ENCODE assay signal across 9 mouse cellular contexts in the genomic region with DNA sequence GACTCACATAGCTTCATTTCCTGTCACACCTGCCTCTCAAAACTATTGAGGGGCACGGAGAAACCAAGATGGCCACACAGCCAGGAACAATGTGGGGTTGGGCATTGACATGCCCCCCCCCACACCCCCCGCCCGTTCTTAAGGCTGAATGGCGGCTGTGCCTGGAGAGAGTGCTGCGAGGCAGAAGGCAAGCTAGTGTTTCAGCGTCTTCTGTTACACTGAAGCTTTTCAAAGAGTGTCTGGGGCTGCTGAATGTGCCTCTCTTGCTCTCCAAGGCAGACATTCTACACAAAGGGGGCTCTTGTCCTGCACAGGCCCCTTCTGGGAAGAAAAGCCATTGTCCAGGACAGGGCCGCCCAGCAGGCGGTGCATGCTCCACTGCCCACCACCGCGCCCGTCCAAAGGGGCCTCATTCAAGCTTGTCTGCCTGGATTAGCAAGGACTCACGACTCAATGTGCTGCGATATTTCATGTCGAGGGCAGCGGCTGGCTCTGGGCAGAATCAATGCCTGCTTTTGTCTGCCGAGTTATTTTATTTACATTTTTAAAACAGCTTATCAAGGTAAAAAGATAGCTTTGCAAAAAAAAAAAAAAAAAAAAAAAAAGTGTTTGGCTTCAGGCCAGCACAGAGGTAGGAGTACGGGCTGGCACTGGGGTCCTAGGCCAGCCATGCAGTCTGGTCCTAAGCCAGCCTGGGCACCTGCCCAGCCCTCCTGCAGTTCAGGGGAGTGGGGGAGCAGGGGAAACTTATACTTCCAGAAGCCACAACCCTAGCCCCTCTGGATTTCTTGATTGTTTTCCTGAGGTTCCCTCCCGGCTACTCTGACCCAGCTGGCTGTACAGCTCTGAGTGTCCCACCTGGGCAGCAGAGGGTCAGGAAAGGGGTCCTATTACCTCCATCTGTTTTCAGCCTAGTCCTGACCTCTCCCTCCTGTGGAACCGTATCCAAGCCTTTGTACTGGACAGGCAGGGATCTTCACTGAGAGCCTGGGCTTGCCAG. TPM values are rescaled to one million over a fixed set of nuclear protein-coding genes. Genes with fewer than 3 reads are reported as not detected.
A peak's percentile ranks its signal among the peaks of the same experiment; 100 is the strongest.
DNase-seq lines count a peak whose midpoint lies in the region; ATAC-seq and TF ChIP-seq lines count a peak whose summit lies in the region.
"Had no signal": no experiment of that assay in that cellular context is flagged by ENCODE, and none has a peak within 500 bp of the region (broad histone marks: within the 10 kb centered on the region; RNA-seq: fewer than 3 reads in every experiment).

No protein-coding gene starts in this region.

- H3K9me3 ChIP-seq in MEL (replicated peaks; ENCODE audit: insufficient read depth, low read length), result no peaks in the 10 kb centered on the region
- no peaks in the 10 kb centered on the region for H3K9me3 ChIP-seq in forebrain, embryonic 14.5 days (replicated peaks; ENCODE audit: control insufficient read depth, low read length)

- DNase-seq in gastrocnemius, adult 2 months, result no peak
- DNase-seq in gastrocnemius, postnatal 14 days, result no peak
- DNase-seq in MEL (ENCODE audit: low read depth, low spot score), result no peak
- DNase-seq in forebrain, embryonic 14.5 days (ENCODE audit: low spot score), result peak; percentile 92
- DNase-seq in left cerebral cortex, postnatal 4 days, result peak; percentile 84
- peak; percentile 30 for DNase-seq in right cerebral cortex, postnatal 14 days
- DNase-seq in adrenal gland, postnatal 4 days (ENCODE audit: low spot score in 2 of 2), result no peak
- no peak for DNase-seq in adrenal gland, adult 18-20 months (ENCODE audit: low spot score in 2 of 2)

- H3K27ac ChIP-seq in gastrocnemius, adult 2 months, result peak overlapping the region; percentile 1; the same call in 1 of the 2 replicates
- H3K27ac ChIP-seq in MEL (ENCODE audit: control insufficient read depth, low read depth, low read length), result no peak overlapping the region
- peak overlapping the region; percentile 95 for H3K27ac ChIP-seq in forebrain, embryonic 14.5 days (ENCODE audit: low read depth, low read length)

- peaks cover 0 to 9% of the 10 kb centered on the region in 2 experiments; a peak in 2 of 4 replicates for H3K4me1 ChIP-seq in MEL (ENCODE audit: control insufficient read depth in 1 of 2, insufficient read depth in 2 of 2, low read length in 2 of 2)
- peaks cover 28% of the 10 kb centered on the region for H3K4me1 ChIP-seq in forebrain, embryonic 14.5 days (ENCODE audit: control insufficient read depth, insufficient read depth, low read length)

- no peak for TF ChIP-seq RAD21 in MEL (IDR thresholded peaks at IDR 0.05; ENCODE audit: low read depth, low read length)

- no peak overlapping the region for H3K9ac ChIP-seq in MEL (ENCODE audit: control insufficient read depth, low read depth, low read length, poor library complexity, severe bottlenecking)
- peak overlapping the region; percentile 29; the same call in 1 of the 2 replicates for H3K9ac ChIP-seq in forebrain, embryonic 14.5 days (ENCODE audit: low read length)

- no peaks in the 10 kb centered on the region for H3K79me2 ChIP-seq in MEL (ENCODE audit: control insufficient read depth, insufficient read depth, low read length, poor library complexity)

- WGBS in forebrain, embryonic 14.5 days, result 1% methylated on average over 19 of the region's 19 CpGs

- 0 out of 4 replicates have a peak, but pooled peaks cover 0 to 4% of the 10 kb centered on the region in 2 experiments for H3K36me3 ChIP-seq in MEL (ENCODE audit: control insufficient read depth in 1 of 2, insufficient read depth in 2 of 2, low read length in 2 of 2)
- no peaks in the 10 kb centered on the region for H3K36me3 ChIP-seq in forebrain, embryonic 14.5 days (ENCODE audit: control insufficient read depth, insufficient read depth, low read length)

- peak; percentile 91 for ATAC-seq in forebrain, embryonic 14.5 days

- H3K27me3 ChIP-seq in MEL (ENCODE audit: control insufficient read depth in 1 of 2, insufficient read depth in 2 of 2, low read length in 2 of 2), result no peaks in the 10 kb centered on the region
- H3K27me3 ChIP-seq in forebrain, embryonic 14.5 days (replicated peaks; ENCODE audit: control insufficient read depth, insufficient read depth, low read length), result no peaks in the 10 kb centered on the region

- intact Hi-C loops in gastrocnemius, adult 2 months (cut with DNase I), result loop anchor here (1.0 to 10.0 kb wide), 5 partner anchors 31 to 198 kb away; partner anchors contain the start of gene Tmem203
- intact Hi-C loops in gastrocnemius, postnatal 14 days (cut with DNase I; ENCODE audit: low total_unique reads), result loop anchor here (5.0 kb wide), 2 partner anchors 36 to 51 kb away; no protein-coding TSS in a partner anchor
- intact Hi-C loops in left cerebral cortex, postnatal 4 days (cut with DNase I), result no loop called here

- TF ChIP-seq EP300 in MEL (IDR thresholded peaks at IDR 0.05; ENCODE audit: low read depth in 1 of 2, low read length in 2 of 2), result no peak

- 0 out of 2 replicates have a peak overlapping the region, but pooled peaks have one; percentile 16 for H3K4me2 ChIP-seq in forebrain, embryonic 14.5 days (ENCODE audit: low read length)

- H3K4me3 ChIP-seq in gastrocnemius, adult 2 months, result no peak overlapping the region
- no peak overlapping the region for H3K4me3 ChIP-seq in MEL (ENCODE audit: control insufficient read depth in 1 of 2, insufficient read depth in 1 of 2, low read depth in 2 of 2, low read length in 2 of 2)
- no peak overlapping the region for H3K4me3 ChIP-seq in forebrain, embryonic 14.5 days (ENCODE audit: low read depth, low read length)
- H3K4me3 ChIP-seq: myocyte had no signal

- no peak for TF ChIP-seq CTCF in gastrocnemius, adult 2 months (IDR thresholded peaks at IDR 0.05)
- TF ChIP-seq CTCF in MEL (IDR thresholded peaks at IDR 0.05 in 2 of 3, conservative IDR thresholded peaks at IDR 0.05 in 1 of 3; ENCODE audit: control insufficient read depth in 1 of 3, insufficient read depth in 1 of 3, low read depth in 2 of 3, low read length in 3 of 3, poor library complexity in 1 of 3, severe bottlenecking in 1 of 3), result no peak

- TF ChIP-seq POLR2A in MEL (IDR thresholded peaks at IDR 0.05; ENCODE audit: control insufficient read depth in 1 of 2, insufficient read depth in 1 of 2, low read depth in 1 of 2, low read length in 2 of 2, poor library complexity in 1 of 2), result no peak

TF ChIP-seq in MEL, 35 proteins besides CTCF, POLR2A, EP300 and RAD21:
- peak; percentile 53; the same call in 1 of the 2 replicates for TF ChIP-seq ZNF384 (IDR thresholded peaks at IDR 0.05; ENCODE audit: low read depth, low read length)
- TF ChIP-seq TBP (IDR thresholded peaks at IDR 0.05; ENCODE audit: low read depth, low read length), result no peak

RNA-seq across cellular contexts. Expression of gene Noxa1, which starts 31.4 kb away (rescaled TPM):
- not detected for total RNA-seq in gastrocnemius, adult 2 months (2021)
- total RNA-seq in gastrocnemius, postnatal 14 days (2021), result not detected
- 0.08 TPM in 1 of 2 replicates, not detected in the other for total RNA-seq in MEL (2012; rRNA removed)
- under 1 TPM in 1 of 2 experiments, not detected in 1; 0.10 TPM for polyA plus RNA-seq in MEL (2012; ENCODE audit: insufficient read depth in 1 of 2, insufficient read length in 2 of 2, low read depth in 1 of 2, low replicate concordance in 2 of 2, missing spikeins in 1 of 2)
- not detected in 2 replicates for polyA plus RNA-seq in forebrain, embryonic 14.5 days (2014; fragmentation: Nextera tagmentation; extraction: Ambion mirVana)
- not detected for total RNA-seq in left cerebral cortex, postnatal 4 days (2021)
- under 1 TPM in 1 of 2 experiments, not detected in 1; 0.59 TPM for total RNA-seq in adrenal gland, postnatal 4 days (2021)
- total RNA-seq in adrenal gland, adult 18-20 months (2021), result not detected
- polyA plus RNA-seq: myocyte had no signal

RNA-seq across cellular contexts. Expression of gene Entpd8, which starts 46.2 kb away (rescaled TPM):
- total RNA-seq in gastrocnemius, adult 2 months (2021), result not detected
- not detected for total RNA-seq in gastrocnemius, postnatal 14 days (2021)
- not detected in 2 replicates for total RNA-seq in MEL (2012; rRNA removed)
- polyA plus RNA-seq in MEL (2012; ENCODE audit: insufficient read depth in 1 of 2, insufficient read length in 2 of 2, low read depth in 1 of 2, low replicate concordance in 2 of 2, missing spikeins in 1 of 2), result not detected
- polyA plus RNA-seq in forebrain, embryonic 14.5 days (2014; fragmentation: Nextera tagmentation; extraction: Ambion mirVana), result not detected in 2 replicates
- total RNA-seq in left cerebral cortex, postnatal 4 days (2021), result not detected
- 1 to 10 TPM; 2.0 to 5.4 TPM for total RNA-seq in adrenal gland, postnatal 4 days (2021)
- total RNA-seq in adrenal gland, adult 18-20 months (2021), result not detected
- polyA plus RNA-seq: myocyte had no signal

RNA-seq across cellular contexts. Expression of gene Nrarp, which starts 54.2 kb away (rescaled TPM):
- total RNA-seq in gastrocnemius, adult 2 months (2021), result 1 to 10 TPM; 4.0 to 5.2 TPM
- total RNA-seq in gastrocnemius, postnatal 14 days (2021), result 10 to 100 TPM; 11.3 to 13.6 TPM
- 6.3 and 6.5 TPM in 2 replicates for total RNA-seq in MEL (2012; rRNA removed)
- polyA plus RNA-seq in MEL (2012; ENCODE audit: insufficient read depth in 1 of 2, insufficient read length in 2 of 2, low read depth in 1 of 2, low replicate concordance in 2 of 2, missing spikeins in 1 of 2), result 10 to 100 TPM in 1 of 2 experiments, not detected in 1; 12.3 TPM
- 18.6 and 22.1 TPM in 2 replicates for polyA plus RNA-seq in forebrain, embryonic 14.5 days (2014; fragmentation: Nextera tagmentation; extraction: Ambion mirVana)
- total RNA-seq in left cerebral cortex, postnatal 4 days (2021), result 10 to 100 TPM; 32.5 to 35.0 TPM
- 10 to 100 TPM; 10.2 to 18.4 TPM for total RNA-seq in adrenal gland, postnatal 4 days (2021)
- 1 to 10 TPM; 2.3 to 3.5 TPM for total RNA-seq in adrenal gland, adult 18-20 months (2021)

Comparison
In these comparisons a context has a peak if more than half of its experiments do, and no peak if none do; other contexts are left out.
1. DNase-seq: peak in forebrain, embryonic 14.5 days (single experiment), left cerebral cortex, postnatal 4 days (single experiment) and right cerebral cortex, postnatal 14 days (single experiment); none in gastrocnemius, adult 2 months (single experiment), gastrocnemius, postnatal 14 days (single experiment), MEL (single experiment), adrenal gland, postnatal 4 days (0 of 2) and adrenal gland, adult 18-20 months (0 of 2).